Mouse (Mus musculus) heart, embryonic 16.5 days (tissue): ENCODE data around the gene Drg1. TPM values are rescaled to one million over a fixed set of nuclear protein-coding genes. Genes with fewer than 3 reads are reported as not detected.

Experiments used
- ATAC-seq: fragments of 200-750 bp; cut with Nextera tagmentation; replicated peaks from 2 replicates; pipeline ENCODE4 v1.8.0; 2017; ENCODE audit warnings: moderate number of reproducible peaks; ENCODE audit not compliant: insufficient read depth, low FRiP score; ENCODE audit errors: extremely low read depth
- H3K27ac ChIP-seq: fragments of 300-500 bp; sonication (generic); 2 replicates; pipeline ENCODE4 v1.5.1; 2014; ENCODE audit warnings: mild to moderate bottlenecking, low read length, control low read depth, moderate library complexity
- H3K27me3 ChIP-seq: fragments of 300-500 bp; sonication (generic); 2 replicates; pipeline ENCODE4 v1.6.1; 2014; ENCODE audit warnings: low read length, mixed read lengths; ENCODE audit not compliant: control insufficient read depth, insufficient read depth
- H3K36me3 ChIP-seq: fragments of 300-500 bp; sonication (generic); 2 replicates; pipeline ENCODE4 v1.6.1; 2014; ENCODE audit not compliant: control insufficient read depth, insufficient read depth
- H3K4me1 ChIP-seq: fragments of 300-500 bp; sonication (generic); 2 replicates; pipeline ENCODE4 v1.6.1; 2014; ENCODE audit warnings: low read length, mixed read lengths; ENCODE audit not compliant: control insufficient read depth, insufficient read depth
- H3K4me2 ChIP-seq: fragments of 300-500 bp; sonication (generic); 2 replicates; pipeline ENCODE4 v1.6.1; 2014; ENCODE audit warnings: low read depth, mild to moderate bottlenecking, control low read depth, low read length
- H3K4me3 ChIP-seq: fragments of 300-500 bp; sonication (generic); 2 replicates; pipeline ENCODE4 v1.5.1; 2014; ENCODE audit warnings: mild to moderate bottlenecking, control low read depth, low read length
- H3K9ac ChIP-seq: fragments of 300-500 bp; sonication (generic); 2 replicates; pipeline ENCODE4 v1.6.1; 2014; ENCODE audit warnings: low read length, control low read depth
- H3K9me3 ChIP-seq: fragments of 300-500 bp; sonication (generic); replicated peaks from 2 replicates; pipeline ENCODE4 v1.6.1; 2016; ENCODE audit warnings: low read length; ENCODE audit not compliant: control insufficient read depth
- WGBS: fragments of 180-500 bp; shearing (Covaris S2); extraction: QIAGEN DNeasy Blood & Tissue Kit; methylation state at CpG from one replicate; pipeline ENCODE4 v1.1.7; 2014; 5-methylcytosine and 5-hydroxymethylcytosine counted together
- polyA plus RNA-seq: library from polyadenylated mRNA; unstranded; fragments of >200 nt; fragmentation: Nextera tagmentation; extraction: Ambion mirVana; gene quantifications from 2 replicates; pipeline ENCODE4 v1.2.1, GENCODE M21; 2015

The Drg1 gene
- polyA plus RNA-seq: 166 and 198 TPM in 2 replicates

DNA sequence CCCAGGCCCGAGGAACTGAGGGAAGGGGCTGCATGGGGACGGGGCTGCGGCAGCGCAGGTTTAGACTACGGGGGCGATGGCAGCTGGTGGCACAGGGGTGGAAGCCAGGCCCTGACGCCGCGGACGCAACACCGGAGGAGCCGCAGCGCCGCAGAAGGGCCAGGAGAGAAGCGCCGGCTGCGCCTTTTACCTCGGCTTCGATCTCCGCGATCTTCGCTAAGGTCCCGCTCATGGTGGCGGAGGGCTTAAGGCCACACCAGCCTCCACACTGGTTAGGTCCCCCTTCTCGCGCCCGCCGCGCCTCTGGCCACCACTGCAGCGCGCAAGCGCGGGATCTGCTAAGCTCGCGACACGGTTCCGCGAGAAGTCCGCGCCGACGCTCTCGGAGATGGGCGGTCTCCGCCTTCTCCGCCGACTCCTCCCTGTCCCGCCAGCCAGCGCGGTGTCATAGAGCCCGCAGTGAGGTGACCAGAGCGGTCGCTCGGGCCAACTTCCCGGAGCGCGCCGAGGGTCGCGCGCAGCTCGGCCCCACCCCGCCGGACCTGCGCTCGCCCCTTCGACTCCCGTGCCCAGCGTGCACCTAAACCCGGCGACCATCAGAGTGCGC, at the start of gene Drg1:
Gene Drg1, minus strand, starts transcription at position 337 of the 607 bp plus-strand sequence.
- Histone ChIP-seq H3K4me1 (peaks cover 19% of the 10 kb centered on the region), H3K9me3 (no peaks in the 10 kb centered on the region), H3K27ac (peak within 1 kb of the TSS; percentile 91), H3K4me2 (peak within 1 kb of the TSS; percentile 81), H3K9ac (peak within 1 kb of the TSS; percentile 90), H3K4me3 (peak within 1 kb of the TSS; percentile 70), H3K27me3 (no peaks in the 10 kb centered on the region), H3K36me3 (peaks cover 18% of the 10 kb centered on the region)
- under 1% methylated on average over 70 of the region's 72 CpGs for WGBS
- ATAC-seq: peak; percentile 99

DNA sequence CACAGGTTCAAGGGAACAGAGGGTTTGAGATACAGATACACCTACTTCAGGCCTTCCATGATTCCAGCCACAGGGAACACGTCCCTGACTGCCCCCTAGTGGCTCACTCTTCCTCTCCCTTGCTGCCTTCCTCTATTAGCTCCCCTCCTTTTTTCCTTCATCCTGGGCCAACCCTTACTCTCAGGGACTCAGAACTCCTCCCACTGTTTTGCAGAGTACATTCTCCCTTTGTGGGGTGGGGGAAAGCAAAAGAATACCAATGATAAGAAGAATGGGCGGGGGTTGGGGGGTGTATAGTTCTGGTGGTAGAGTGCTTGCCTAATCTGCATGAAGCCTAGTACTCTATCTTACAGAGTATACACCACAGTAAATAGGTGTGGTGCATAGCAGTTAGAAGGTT, 47.9 kb upstream of the Drg1 start:
- Histone ChIP-seq H3K9me3 (peaks cover 5% of the 10 kb centered on the region; the same call in 1 of the 2 replicates), H3K4me1 (peaks cover 3% of the 10 kb centered on the region), H3K9ac (no peak overlapping the region), H3K27ac (no peak overlapping the region), H3K36me3 (peaks cover 12% of the 10 kb centered on the region), H3K4me3 (no peak overlapping the region), H3K27me3 (no peaks in the 10 kb centered on the region), H3K4me2 (no peak overlapping the region)
- no peak for ATAC-seq
- WGBS: 26% methylated on average over 2 of the region's 2 CpGs

DNA sequence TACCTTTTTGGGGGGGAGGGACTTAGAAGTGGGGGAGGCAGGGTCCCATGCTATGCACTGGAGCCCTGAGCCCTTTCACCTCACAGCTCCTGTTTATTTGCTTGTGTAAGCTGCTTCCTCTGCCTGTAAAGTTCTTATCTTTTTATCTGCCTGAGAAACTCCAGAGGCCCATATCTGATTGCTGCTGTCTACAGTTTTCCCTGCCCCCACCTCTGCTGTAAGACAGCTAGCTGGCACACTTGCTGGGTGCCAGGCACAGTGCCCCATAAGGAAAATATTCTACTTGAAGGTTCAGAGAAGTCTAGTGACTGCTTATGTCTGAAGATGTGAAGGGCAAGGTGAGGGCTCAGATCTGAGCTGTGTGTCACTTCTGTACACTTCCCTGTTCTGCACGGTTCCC, 47.1 kb upstream of the Drg1 start:
- peaks cover 21% of the 10 kb centered on the region for H3K36me3 ChIP-seq
- 64% methylated on average over 1 of the region's 1 CpGs for WGBS
- ATAC-seq: no peak

DNA sequence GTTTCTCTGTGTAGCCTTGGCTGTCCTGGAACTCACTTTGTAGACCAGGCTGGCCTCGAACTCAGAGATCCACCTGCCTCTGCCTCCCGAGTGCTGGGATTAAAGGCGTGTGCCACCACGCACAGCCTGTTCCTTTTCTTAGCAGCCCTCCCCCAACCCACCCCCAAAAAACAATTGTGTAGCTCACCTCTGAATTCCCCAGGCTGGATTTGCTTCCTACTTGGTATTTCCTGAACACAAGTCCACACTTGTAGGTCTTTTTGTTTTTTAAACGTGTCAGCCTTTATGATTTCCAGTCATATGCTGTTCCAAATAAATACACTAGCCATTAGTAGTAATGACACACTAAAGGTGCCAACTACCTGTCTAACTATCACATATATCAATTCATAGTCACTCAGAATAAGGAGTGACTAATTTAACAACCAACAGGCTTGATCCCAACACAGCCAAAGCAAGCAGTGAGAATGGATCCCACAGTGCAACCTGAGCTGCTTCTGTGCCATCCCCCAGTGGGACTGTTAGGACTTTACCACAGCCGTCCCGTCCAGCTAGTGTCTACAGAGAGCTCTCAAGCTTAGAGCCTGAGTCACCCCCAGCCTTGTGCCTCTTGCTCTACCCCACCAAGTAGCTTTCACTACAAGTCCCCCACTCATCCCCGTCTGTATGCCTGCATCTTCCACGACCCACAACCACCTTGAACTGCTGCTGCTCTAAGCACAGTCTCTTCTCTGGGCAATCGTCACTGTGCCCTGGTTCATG, 45.6 kb upstream of the Drg1 start:
- H3K4me2 ChIP-seq: no peak overlapping the region
- no peaks in the 10 kb centered on the region for H3K9me3 ChIP-seq
- no peak overlapping the region for H3K27ac ChIP-seq
- H3K9ac ChIP-seq: no peak overlapping the region
- no peak overlapping the region for H3K4me3 ChIP-seq
- WGBS: 72% methylated on average over 10 of the region's 10 CpGs
- H3K4me1 ChIP-seq: peaks cover 3% of the 10 kb centered on the region
- H3K27me3 ChIP-seq: no peaks in the 10 kb centered on the region
- H3K36me3 ChIP-seq: peaks cover 33% of the 10 kb centered on the region
- ATAC-seq: no peak

More for the DNA sequence above, 47.1 kb upstream of the Drg1 start:
- Histone ChIP-seq H3K9ac (no peak overlapping the region), H3K4me2 (no peak overlapping the region), H3K4me3 (no peak overlapping the region), H3K27ac (peak overlapping the region; percentile 12; the same call in 1 of the 2 replicates), H3K27me3 (no peaks in the 10 kb centered on the region), H3K9me3 (peaks cover 5% of the 10 kb centered on the region; the same call in 1 of the 2 replicates), H3K4me1 (peaks cover 3% of the 10 kb centered on the region)

DNA sequence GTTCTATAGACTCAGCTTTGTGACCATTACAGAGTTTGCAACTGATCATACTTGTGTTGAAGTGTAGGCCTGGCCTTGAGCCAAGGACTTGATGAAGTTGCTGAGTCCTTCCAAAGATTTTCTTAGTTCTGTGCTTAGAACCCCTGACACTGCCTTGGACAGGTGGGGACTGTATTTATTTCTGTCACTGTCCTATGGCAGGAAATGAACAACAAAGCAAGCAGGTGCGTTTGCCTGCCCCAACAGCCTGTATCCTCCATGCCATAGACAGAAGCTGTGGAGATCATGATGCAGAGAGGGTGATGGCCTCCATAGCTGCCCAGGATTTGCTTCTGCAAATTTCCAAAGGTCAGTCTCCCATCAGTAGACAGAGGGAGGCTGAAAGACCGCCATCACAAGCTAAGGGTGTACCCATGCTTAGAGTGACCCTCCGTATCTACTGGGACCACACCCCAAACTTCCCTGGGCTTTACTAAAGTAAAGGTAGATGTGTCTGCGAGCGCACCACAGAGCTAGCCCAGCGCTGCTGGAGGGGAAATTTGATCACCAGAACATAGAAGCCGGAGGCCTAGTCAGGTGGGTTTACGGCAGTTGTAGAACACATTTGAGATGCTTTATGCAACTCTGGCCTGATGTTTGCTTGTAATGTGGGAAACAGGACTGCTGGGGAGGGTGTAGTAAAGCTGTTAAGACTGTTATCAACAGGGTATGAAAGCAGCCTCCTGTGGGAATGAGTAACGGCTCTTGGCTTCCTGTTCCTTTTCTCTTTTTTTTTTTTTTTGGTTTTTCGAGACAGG, 44.8 kb upstream of the Drg1 start:
- H3K27me3 ChIP-seq: no peaks in the 10 kb centered on the region
- no peak overlapping the region for H3K4me2 ChIP-seq
- 70% methylated on average over 10 of the region's 10 CpGs for WGBS
- H3K27ac ChIP-seq: peak overlapping the region; percentile 2
- H3K9ac ChIP-seq: no peak overlapping the region
- H3K4me3 ChIP-seq: no peak overlapping the region
- H3K36me3 ChIP-seq: peaks cover 36% of the 10 kb centered on the region
- H3K9me3 ChIP-seq: no peaks in the 10 kb centered on the region
- peak; percentile 7; the same call in 1 of the 2 replicates for ATAC-seq
- H3K4me1 ChIP-seq: peaks cover 3% of the 10 kb centered on the region

DNA sequence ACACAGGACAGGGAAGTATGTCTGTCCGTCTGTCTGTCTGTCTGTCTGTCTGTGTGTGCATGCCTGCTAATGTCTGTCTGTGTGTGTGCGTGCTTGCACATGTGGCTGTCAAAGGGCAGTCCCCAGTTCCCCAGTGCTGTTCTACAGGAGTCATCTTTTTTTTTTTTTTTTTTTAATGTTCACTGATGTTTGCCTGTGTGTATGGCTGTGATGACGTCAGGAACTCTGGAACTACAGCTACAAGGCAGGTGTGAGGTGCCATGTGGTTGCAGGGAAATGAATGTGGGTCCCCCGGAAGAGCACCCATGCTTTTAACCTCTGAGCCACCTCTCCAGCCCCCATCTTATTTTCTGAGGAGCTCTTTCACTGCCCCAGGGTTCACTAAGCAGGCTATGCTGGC, 43.7 kb upstream of the Drg1 start:
- Histone ChIP-seq H3K4me2 (no peak overlapping the region), H3K4me1 (peaks cover 3% of the 10 kb centered on the region), H3K36me3 (peaks cover 45% of the 10 kb centered on the region), H3K9me3 (no peaks in the 10 kb centered on the region), H3K27me3 (no peaks in the 10 kb centered on the region), H3K27ac (0 out of 2 replicates have a peak overlapping the region, but pooled peaks have one; percentile 2), H3K9ac (no peak overlapping the region), H3K4me3 (no peak overlapping the region)
- ATAC-seq: no peak
- 84% methylated on average over 4 of the region's 4 CpGs for WGBS

DNA sequence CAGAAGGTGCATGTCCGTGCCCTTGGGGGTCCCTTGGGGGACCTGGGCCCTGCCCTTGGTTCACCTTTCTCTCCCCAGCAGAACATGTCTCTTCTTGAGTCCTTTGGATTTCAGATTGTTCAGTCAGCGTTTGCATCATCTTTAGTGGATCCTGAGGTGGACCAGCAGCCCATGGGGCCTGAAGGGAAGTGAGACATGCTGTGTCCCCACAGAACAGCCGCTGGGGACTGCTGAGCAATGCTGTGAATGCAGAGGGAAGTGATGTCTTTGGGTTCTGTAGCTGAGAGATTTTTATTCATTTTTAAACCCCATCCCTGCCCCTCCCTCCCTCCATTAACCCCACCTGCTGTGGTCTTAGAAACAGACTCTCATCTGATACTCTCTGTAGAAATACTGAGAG, 41.7 kb upstream of the Drg1 start:
- H3K9me3 ChIP-seq: no peaks in the 10 kb centered on the region
- peaks cover 48% of the 10 kb centered on the region for H3K36me3 ChIP-seq
- ATAC-seq: no peak
- H3K27ac ChIP-seq: no peak overlapping the region
- H3K4me2 ChIP-seq: no peak overlapping the region
- 97% methylated on average over 3 of the region's 3 CpGs for WGBS
- no peak overlapping the region for H3K9ac ChIP-seq
- peaks cover 9% of the 10 kb centered on the region for H3K4me1 ChIP-seq
- no peak overlapping the region for H3K4me3 ChIP-seq
- no peaks in the 10 kb centered on the region for H3K27me3 ChIP-seq

DNA sequence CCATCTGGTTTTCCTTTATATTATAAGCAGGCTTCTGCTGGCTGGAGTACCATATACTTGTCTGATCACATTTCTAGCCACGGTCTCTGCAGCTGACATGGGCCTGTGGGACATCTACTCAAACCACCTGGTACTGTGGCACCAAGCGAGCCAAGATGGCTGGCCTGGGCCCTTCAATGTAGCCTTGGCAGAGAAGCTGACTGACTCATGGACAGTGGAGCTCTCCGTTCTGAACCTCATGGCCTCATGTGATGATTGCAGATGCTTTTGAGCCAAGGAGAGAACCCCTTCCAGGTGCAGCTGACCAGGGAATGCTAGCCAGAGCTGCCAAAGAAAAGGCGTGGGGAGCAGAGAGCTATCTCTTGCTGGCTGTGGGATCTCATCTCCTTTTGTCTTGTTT, 39.6 kb upstream of the Drg1 start:
- H3K4me3 ChIP-seq: no peak overlapping the region
- H3K4me2 ChIP-seq: no peak overlapping the region
- peaks cover 18% of the 10 kb centered on the region for H3K4me1 ChIP-seq
- no peaks in the 10 kb centered on the region for H3K9me3 ChIP-seq
- no peaks in the 10 kb centered on the region for H3K27me3 ChIP-seq
- peaks cover 55% of the 10 kb centered on the region for H3K36me3 ChIP-seq
- no peak for ATAC-seq
- no peak overlapping the region for H3K9ac ChIP-seq
- no peak overlapping the region for H3K27ac ChIP-seq
- 87% methylated on average over 4 of the region's 4 CpGs for WGBS
